Mouse (Mus musculus) G1E (cell line): Measurements from ENCODE around the gene Thap8. TPM values are rescaled to one million over a fixed set of nuclear protein-coding genes. Genes with fewer than 3 reads are reported as not detected.

ENCODE experiments used
- ATAC-seq: 2 replicates; pipeline ENCODE4 v1.8.0; 2016; ENCODE audit warnings: mild to moderate bottlenecking; ENCODE audit not compliant: insufficient number of reproducible peaks, poor library complexity, low FRiP score, severe bottlenecking; ENCODE audit errors: extremely low read depth
- DNase-seq: peaks from one replicate; pipeline ENCODE4 v3.0.0; 2012; ENCODE audit warnings: low spot score
- H3K27me3 ChIP-seq: 2 replicates; pipeline ENCODE4 v1.6.1; 2012; ENCODE audit warnings: mild to moderate bottlenecking, low read length, inconsistent platforms; ENCODE audit not compliant: insufficient read depth
- H3K36me3 ChIP-seq: replicated peaks from 2 replicates; pipeline ENCODE3; 2012; ENCODE audit warnings: mild to moderate bottlenecking, inconsistent platforms
- H3K4me1 ChIP-seq: 2 replicates; pipeline ENCODE4 v1.6.1; 2012; ENCODE audit warnings: low read depth, low read length, inconsistent platforms, mixed read lengths; ENCODE audit not compliant: insufficient read depth
- H3K4me3 ChIP-seq: 2 replicates; pipeline ENCODE4 v1.5.1; 2012; ENCODE audit warnings: low read depth, mild to moderate bottlenecking, inconsistent platforms, low read length, moderate library complexity, mixed read lengths
- H3K9me3 ChIP-seq: replicated peaks from 2 replicates; pipeline ENCODE4 v1.6.1; 2012; ENCODE audit warnings: inconsistent platforms
- CTCF ChIP-seq: IDR thresholded peaks from 2 replicates; pipeline ENCODE4 v1.5.1; 2012; ENCODE audit warnings: low read depth, low read length, inconsistent platforms, mixed read lengths
- GATA1 ChIP-seq: IDR thresholded peaks from 2 replicates; pipeline ENCODE4 v1.6.1; 2012; ENCODE audit warnings: borderline replicate concordance, low read length, inconsistent platforms, mixed read lengths
- GATA2 ChIP-seq: IDR thresholded peaks from 2 replicates; pipeline ENCODE4 v1.6.1; 2012; ENCODE audit warnings: low read depth, low read length, inconsistent platforms, borderline replicate concordance
- POLR2AphosphoS5 ChIP-seq: IDR thresholded peaks from 2 replicates; pipeline ENCODE4 v1.6.1; 2012; ENCODE audit warnings: low read depth, low read length, inconsistent platforms; ENCODE audit not compliant: insufficient replicate concordance
- TAL1 ChIP-seq: conservative IDR thresholded peaks from 2 replicates; pipeline ENCODE4 v1.6.1; 2012; ENCODE audit warnings: low read depth, low read length, inconsistent platforms, mixed read lengths
- polyA plus RNA-seq: library from polyadenylated mRNA; stranded (reverse); fragments of >175 nt; gene quantifications from 2 replicates; pipeline ENCODE4 v1.2.3, GENCODE M21; 2012
- total RNA-seq, 2 experiments: library from RNA; stranded (forward) in 1 of 2; stranded (reverse) in 1 of 2; fragments of 200-1000 nt in 1 of 2; fragments of >200 nt in 1 of 2; fragmentation: Nextera tagmentation in 1 of 2; gene quantifications; 2 replicates each; pipeline ENCODE4 v1.2.3; 2014 to 2017

The Thap8 gene
- total and polyA plus RNA-seq, 3 experiments: 0.10 to 1.4 (median 1.1) TPM

GRCm38 (mm10) chr7:30313666-30314320 is 33.9 kb downstream of the Thap8 start:
- TF ChIP-seq POLR2AphosphoS5 (no peak), CTCF (no peak), TAL1 (no peak), GATA2 (no peak), GATA1 (no peak)
- H3K4me3 ChIP-seq: 0 out of 2 replicates have a peak overlapping the region, but pooled peaks have one; percentile 23
- H3K27me3 ChIP-seq: peaks cover 2% of the 10 kb centered on the region; the same call in 1 of the 2 replicates
- no peaks in the 10 kb centered on the region for H3K9me3 ChIP-seq
- ATAC-seq: no peak
- peaks cover 41% of the 10 kb centered on the region for H3K36me3 ChIP-seq
- H3K4me1 ChIP-seq: peaks cover 33% of the 10 kb centered on the region
- DNase-seq: no peak

DNA sequence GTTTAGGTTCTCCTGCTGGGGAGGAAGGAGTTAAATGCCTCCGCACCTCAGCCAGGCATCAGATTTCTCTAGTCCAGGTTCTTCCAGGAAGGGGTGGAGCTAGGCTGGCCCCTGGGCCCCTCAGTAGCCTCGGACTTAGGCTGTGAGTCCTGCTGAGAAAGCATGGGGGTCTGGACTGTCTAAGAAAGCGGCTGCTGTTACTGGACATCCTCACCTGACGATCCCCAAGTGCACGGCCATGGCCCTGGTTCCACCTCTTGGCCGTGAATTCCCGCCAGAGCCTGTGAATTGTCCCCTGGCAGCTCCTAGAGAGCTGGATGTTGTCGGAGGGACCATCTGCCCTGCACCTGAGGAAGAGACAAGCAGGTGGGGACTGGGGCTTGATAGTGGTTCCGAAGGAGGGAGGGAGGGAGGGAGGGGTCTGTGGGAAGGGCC is 34.8 kb downstream of the Thap8 start, which contains the start of gene Syne4:
TSS of gene Syne4 (plus strand) at position 87 of the 435 bp plus-strand sequence.
- peaks cover 28% of the 10 kb centered on the region for H3K4me1 ChIP-seq
- peaks cover 2% of the 10 kb centered on the region; the same call in 1 of the 2 replicates for H3K27me3 ChIP-seq
- TF ChIP-seq TAL1: no peak
- no peak for TF ChIP-seq GATA2
- TF ChIP-seq CTCF: no peak
- no peak for TF ChIP-seq GATA1
- no peak for TF ChIP-seq POLR2AphosphoS5
- H3K9me3 ChIP-seq: no peaks in the 10 kb centered on the region
- ATAC-seq: no peak; the same call in 1 of the 2 replicates
- no peak for DNase-seq
- peak within 1 kb of the TSS; percentile 47; the same call in 1 of the 2 replicates for H3K4me3 ChIP-seq
- peaks cover 41% of the 10 kb centered on the region for H3K36me3 ChIP-seq

GRCm38 (mm10) chr7:30315559-30316529 is 36.0 kb downstream of the Thap8 start:
- TF ChIP-seq CTCF (no peak), GATA2 (no peak), TAL1 (no peak), GATA1 (no peak), POLR2AphosphoS5 (no peak)
- H3K9me3 ChIP-seq: no peaks in the 10 kb centered on the region
- peaks cover 34% of the 10 kb centered on the region for H3K4me1 ChIP-seq
- no peak for ATAC-seq
- H3K36me3 ChIP-seq: peaks cover 40% of the 10 kb centered on the region
- DNase-seq: no peak
- H3K27me3 ChIP-seq: peaks cover 2% of the 10 kb centered on the region; the same call in 1 of the 2 replicates
- H3K4me3 ChIP-seq: no peak overlapping the region

GRCm38 (mm10) chr7:30318142-30318541 is 38.2 kb downstream of the Thap8 start:
- H3K4me3 ChIP-seq: no peak overlapping the region
- H3K4me1 ChIP-seq: peaks cover 50% of the 10 kb centered on the region
- ATAC-seq (no peak), DNase-seq (no peak)
- H3K36me3 ChIP-seq: peaks cover 20% of the 10 kb centered on the region
- H3K9me3 ChIP-seq: no peaks in the 10 kb centered on the region
- no peak for TF ChIP-seq POLR2AphosphoS5
- TF ChIP-seq GATA2: no peak
- TF ChIP-seq GATA1: no peak
- no peak for TF ChIP-seq TAL1
- no peak for TF ChIP-seq CTCF
- H3K27me3 ChIP-seq: peaks cover 2% of the 10 kb centered on the region; the same call in 1 of the 2 replicates

DNA sequence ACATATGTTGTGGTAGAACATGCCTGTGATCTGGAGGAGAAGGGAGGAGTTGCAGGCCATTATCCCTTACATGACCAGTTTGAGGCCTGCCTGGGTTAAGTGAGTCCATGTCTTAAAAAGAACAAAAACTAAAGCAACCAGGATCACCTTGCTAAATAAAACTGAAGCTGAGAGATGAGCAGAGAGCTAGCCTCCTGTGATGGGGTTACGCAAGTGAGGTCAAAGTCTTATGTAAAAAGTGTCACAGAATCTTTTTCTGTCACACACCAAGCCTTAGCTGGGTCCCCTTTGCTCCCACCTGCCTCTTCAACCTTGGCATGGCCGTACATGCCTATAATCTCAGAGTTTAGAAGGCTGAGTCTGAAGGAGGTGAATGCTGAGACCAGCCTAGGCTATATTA is 41.1 kb downstream of the Thap8 start:
- H3K36me3 ChIP-seq: peaks cover 11% of the 10 kb centered on the region
- peak overlapping the region; percentile 89; the same call in 1 of the 2 replicates for H3K4me3 ChIP-seq
- H3K27me3 ChIP-seq: no peaks in the 10 kb centered on the region
- peaks cover 35% of the 10 kb centered on the region for H3K4me1 ChIP-seq
- no peak for TF ChIP-seq TAL1
- TF ChIP-seq GATA2: no peak
- TF ChIP-seq CTCF: no peak
- no peak for TF ChIP-seq POLR2AphosphoS5
- no peak for TF ChIP-seq GATA1
- ATAC-seq (no peak), DNase-seq (no peak)
- 0 out of 2 replicates have a peak, but pooled peaks cover 3% of the 10 kb centered on the region for H3K9me3 ChIP-seq
